Mouse (Mus musculus): ENCODE measurements around the gene Sugp2.
"Not testable (repeated sequence)": the region's sequence is repeated elsewhere in the genome, so short reads cannot be mapped to it uniquely, and the experiment has no call there.

Gene Sugp2

DNA sequence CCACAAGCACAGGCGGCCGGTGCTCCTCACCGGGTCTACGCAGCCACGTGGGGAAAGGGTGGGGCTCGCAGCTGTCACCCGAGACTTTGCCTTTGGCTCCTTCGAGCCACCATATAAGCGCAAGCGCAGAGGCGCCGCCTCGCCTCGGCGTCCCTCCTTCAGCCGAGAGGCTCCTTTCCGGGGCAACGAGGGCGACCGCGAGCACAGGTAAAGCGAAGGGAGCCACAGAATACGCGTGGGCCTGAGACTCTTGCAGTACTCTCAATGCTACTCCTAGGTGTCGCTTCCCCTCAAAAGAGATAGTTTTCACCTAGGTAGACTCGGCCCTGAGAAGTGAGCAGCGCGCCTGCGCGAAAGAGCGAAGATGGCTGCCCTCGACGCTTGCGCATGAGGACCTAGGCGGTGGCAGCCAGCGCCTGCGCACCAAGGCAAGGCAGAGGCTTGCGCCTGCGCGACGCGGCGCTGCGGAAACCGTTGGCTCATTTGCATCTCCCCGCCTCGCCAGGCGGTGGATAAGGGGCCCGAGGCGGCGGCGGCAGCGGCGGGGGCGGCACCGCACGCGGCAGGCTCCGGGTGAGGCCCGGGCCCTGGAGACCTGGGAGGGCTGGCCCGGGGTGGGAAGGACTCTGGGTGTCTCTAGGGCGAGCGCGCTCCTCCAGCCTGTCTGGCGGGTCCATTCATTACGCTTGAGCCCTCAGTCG lies at the start of gene Sugp2, which contains the start of gene Armc6:
Sugp2 (plus strand) TSS at position 147 of the 701 bp plus-strand sequence.
Armc6 (minus strand) TSS at position 387 of the 701 bp plus-strand sequence.
- peak; percentile 96 for DNase-seq (ENCODE audit: low read depth, low spot score)

GRCm38 (mm10) chr8:70188707-70189106 lies 45.3 kb upstream of the Sugp2 start:
- no peak for DNase-seq (ENCODE audit: low read depth, low spot score)

- DNase-seq (ENCODE audit: low read depth, low spot score) = no peak
Measured at GRCm38 (mm10) chr8:70193238-70193637, 40.8 kb upstream of the Sugp2 start.

GRCm38 (mm10) chr8:70194191-70194590 lies 39.8 kb upstream of the Sugp2 start:
- DNase-seq (ENCODE audit: low read depth, low spot score) = no peak

- DNase-seq (ENCODE audit: low read depth, low spot score) = no peak
Measured at GRCm38 (mm10) chr8:70195762-70196161, 38.3 kb upstream of the Sugp2 start.

DNA sequence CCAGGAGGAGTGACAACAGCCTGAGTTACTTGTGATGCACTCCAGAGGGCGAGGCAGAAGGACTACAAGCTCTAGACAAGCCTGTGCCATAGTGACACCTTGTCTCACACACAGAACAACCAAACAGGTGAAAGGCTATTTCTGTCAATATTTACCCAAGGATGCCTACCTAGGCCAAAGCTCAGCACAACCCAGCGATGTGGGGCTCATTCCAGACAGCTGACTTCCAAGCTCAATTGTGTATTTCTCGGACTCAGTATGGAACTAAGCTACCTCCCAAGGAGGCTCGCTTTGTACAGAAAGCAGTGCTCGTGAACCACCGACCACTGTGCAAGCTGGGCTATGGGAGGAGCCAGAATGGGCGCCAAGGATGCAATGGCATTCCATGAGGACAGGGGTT lies 36.4 kb upstream of the Sugp2 start:
- DNase-seq (ENCODE audit: low read depth, low spot score) = no peak

DNA sequence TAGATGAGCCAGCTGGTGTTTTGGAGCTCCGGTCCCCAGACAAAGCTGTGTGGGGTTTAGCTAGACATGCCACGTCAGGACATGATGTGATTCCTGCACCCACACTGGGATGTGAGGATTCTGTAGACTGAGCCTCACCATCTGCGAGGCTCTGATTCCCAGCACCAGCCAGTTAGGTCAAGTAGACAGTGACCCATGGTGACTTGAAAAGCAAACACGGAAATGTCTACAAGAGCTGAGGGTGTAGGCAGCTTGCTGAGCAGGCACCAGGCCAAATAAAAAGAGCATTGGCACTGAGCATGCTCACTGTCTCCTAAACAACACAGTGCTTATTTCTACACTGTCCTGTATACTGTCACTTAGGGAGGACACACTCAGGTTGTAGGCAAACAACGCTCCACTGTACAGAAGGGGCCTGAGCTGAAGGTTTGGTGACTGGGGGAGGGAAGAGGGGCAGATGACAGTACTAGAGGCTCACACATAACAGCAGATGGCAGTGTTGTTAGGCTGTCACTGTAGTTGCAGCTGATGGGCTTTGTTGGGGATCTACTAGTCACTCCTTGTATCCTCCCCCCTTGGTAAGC lies 33.8 kb upstream of the Sugp2 start:
- DNase-seq (ENCODE audit: low read depth, low spot score) = no peak

- DNase-seq (ENCODE audit: low read depth, low spot score) = no peak
Measured at GRCm38 (mm10) chr8:70201417-70201816, 32.6 kb upstream of the Sugp2 start.

DNA sequence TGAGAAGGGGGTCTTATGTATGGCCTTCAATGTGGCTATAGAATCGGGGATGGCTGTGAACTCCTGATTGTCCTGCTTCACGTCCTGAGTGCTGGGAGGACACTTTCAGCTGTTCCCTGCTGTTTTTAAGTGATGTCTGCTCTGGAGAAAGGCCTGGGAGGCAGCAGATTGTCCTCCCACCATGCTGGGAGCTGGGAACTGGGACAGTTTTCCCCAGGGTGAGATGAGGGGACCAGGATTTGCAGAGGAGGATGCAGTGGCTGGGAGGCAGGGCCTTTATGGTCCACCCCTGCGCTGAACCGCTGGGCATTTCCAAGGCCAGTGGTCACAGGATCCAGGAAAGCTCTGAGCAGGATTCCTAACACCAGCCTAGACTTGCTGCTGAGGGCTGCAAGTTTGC lies 31.0 kb upstream of the Sugp2 start:
- DNase-seq (ENCODE audit: low read depth, low spot score) = no peak

DNA sequence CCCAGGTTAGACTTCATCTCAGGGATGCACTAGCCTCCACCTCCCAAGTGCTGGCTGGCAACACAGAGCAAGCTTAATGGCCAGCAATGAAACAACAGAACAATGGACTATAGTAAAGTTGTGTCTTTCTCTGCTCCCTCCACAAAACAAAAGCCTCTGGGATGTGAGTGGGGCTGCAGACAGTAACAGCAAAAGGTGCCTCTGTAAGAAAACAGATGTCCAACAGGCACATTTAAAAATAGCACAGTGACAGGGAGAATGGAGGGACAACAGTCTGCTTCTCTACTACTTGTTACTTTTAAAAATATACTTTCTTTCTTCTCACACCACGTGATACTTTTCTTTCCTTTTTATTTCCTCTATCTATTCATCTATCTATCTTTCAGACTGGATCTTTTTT lies 29.3 kb upstream of the Sugp2 start:
- DNase-seq (ENCODE audit: low read depth, low spot score) = no peak

GRCm38 (mm10) chr8:70208130-70208529 lies 25.9 kb upstream of the Sugp2 start:
- DNase-seq (ENCODE audit: low read depth, low spot score) = no peak

GRCm38 (mm10) chr8:70210538-70210937 lies 23.5 kb upstream of the Sugp2 start:
- DNase-seq (ENCODE audit: low read depth, low spot score) = no peak

DNA sequence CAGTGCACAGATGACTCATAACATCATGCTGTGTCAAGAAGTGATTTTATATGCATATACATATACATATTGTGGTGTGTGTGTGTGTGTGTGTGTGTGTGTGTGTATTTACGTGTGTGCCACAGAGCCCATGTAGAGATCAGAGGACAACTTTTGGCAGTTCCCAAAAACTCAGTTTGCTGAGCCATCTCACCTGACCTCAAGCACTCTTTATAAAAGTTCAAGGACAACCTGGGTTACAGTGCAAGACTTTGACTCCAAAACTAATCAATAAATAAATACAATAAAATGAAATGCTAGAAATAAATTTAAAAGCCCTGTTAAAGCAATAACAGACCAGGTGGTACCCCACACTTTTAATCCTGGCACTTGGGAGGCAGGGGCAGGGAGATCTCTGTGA lies 22.8 kb upstream of the Sugp2 start:
- no peak for DNase-seq (ENCODE audit: low read depth, low spot score)

GRCm38 (mm10) chr8:70211726-70212111 lies 22.3 kb upstream of the Sugp2 start:
- DNase-seq (ENCODE audit: low read depth, low spot score) = no peak

DNA sequence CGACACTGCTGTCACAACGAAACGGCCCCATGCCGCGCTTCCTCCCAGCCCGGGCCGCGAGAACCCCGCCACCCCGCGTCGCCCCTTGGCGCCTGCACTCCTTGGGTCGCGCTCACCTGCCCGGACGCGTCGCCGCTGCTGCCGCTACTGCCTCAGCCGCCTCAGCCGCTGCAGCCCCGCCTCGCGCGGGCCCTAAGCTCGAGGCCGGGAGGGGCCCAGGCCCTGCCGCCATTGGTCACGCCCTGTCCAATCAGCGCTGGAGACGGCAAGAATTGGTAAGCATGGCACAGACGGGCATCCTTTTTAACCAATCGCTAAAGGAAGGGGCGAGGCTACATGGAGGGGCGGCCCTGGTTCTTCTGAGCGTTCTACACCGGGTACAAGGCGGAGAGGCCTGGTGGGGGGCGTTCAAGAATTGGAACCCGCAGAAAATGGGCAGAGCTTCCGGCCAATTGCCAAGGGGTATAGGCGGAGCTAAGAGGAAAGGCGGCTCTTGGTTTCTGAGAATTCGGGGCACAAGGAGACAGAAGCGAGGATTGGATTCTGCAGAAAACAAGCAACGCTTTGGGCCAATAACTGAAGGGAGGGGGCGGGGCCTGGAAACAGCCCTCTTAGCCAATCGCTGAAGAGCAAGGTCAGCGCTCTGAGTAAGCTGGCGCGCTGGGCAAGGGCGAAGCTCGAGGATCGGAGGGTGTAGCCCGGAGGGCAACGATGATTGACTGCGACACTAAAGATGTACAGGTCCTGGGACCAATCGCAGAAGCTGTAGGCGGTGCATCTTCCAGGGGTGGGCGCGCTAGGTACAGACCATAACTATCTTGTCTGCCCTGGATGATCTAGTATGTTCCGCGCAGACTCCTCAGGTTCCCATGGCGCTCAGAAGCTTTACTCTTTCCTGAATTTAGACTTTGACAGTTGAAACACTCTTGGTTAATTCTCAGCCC lies 21.6 kb upstream of the Sugp2 start, which contains the start of gene Slc25a42:
Slc25a42 (minus strand) TSS at position 194 of the 944 bp plus-strand sequence.
- DNase-seq (ENCODE audit: low read depth, low spot score) = peak; percentile 96

GRCm38 (mm10) chr8:70214411-70214810 lies 19.6 kb upstream of the Sugp2 start:
- no peak for DNase-seq (ENCODE audit: low read depth, low spot score)

GRCm38 (mm10) chr8:70215092-70215491 lies 18.9 kb upstream of the Sugp2 start:
- DNase-seq (ENCODE audit: low read depth, low spot score) = no peak

DNA sequence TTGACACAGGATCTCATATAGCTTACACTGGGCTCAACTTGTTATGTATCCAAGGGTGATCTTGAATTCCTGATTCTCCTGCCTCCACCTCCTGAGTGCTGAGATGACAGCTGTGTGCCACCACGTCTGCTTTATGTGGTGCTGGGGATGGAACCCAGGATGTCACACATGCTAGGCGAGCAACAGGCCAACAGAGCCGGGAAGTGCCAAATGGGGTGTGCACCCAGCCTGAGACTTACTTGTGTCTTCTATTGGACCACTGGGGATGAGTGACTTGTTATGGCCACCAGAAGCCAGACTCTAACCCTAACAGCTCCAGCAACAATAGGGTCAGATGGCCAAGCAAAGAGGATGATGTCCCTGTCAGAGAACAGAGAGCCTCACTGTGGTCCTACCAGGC lies 17.9 kb upstream of the Sugp2 start:
- not testable (repeated sequence) for DNase-seq (ENCODE audit: low read depth, low spot score)

DNA sequence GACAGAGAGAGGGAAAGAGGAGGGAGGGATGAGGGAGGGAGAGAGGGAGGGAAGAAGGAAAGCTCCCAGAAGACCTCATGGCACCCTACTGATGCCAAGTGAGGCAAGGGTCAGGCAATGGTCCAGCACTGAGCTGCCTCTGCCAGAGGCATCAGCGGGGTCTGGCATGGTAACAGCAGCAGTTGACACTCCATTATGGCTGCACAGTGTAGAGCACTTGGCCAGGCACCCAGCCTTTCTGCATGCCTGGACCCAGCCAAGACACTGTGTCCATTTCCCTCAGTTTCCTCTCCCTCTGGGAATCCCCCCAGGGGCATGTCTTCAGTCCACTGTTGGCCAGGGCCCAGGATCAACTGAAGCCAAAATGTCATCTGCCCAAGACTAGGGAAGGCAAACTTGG lies 17.5 kb upstream of the Sugp2 start:
- no peak for DNase-seq (ENCODE audit: low read depth, low spot score)

DNA sequence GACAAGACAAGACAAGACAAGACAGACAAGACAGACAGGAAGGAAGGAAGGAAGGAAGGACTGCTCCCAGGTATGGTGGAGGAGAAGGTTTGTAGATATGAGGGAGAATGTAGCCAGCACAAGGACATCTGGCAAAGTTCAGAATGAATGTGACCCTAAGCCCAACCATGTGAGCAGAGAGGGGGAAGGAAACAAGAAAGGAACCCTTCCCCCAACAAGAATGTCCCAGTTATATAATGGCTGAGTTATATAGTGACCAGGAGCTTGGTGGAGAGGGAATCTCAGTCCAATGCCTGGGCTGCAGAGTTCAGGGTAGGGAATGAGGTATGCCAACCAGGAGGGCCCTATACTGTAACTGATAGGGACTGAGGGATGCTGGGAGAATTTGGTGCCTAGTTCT lies 16.6 kb upstream of the Sugp2 start:
- DNase-seq (ENCODE audit: low read depth, low spot score) = no peak

- no peak for DNase-seq (ENCODE audit: low read depth, low spot score)
Measured at GRCm38 (mm10) chr8:70219107-70219684, 14.8 kb upstream of the Sugp2 start.
